Mouse (Mus musculus): ENCODE data around the gene Tbc1d4. TPM values are rescaled to one million over a fixed set of nuclear protein-coding genes. Genes with fewer than 3 reads are reported as not detected.

Gene Tbc1d4
- polyA plus RNA-seq, 1 experiment from 2014 or later: 18.5 TPM

- Histone ChIP-seq H3K36me3 (no peaks in the 10 kb centered on the region), H3K27me3 (replicated peaks) (no peaks in the 10 kb centered on the region), H3K9me3 (no peaks in the 10 kb centered on the region), H3K4me2 (no peak overlapping the region), H3K4me3 (no peak overlapping the region), H3K9ac (no peak overlapping the region), H3K4me1 (peaks cover 36% of the 10 kb centered on the region), H3K27ac (replicated peaks) (peak overlapping the region; percentile 26)
- 59% methylated on average over 11 of the region's 11 CpGs for WGBS
- ATAC-seq (ENCODE audit: extremely low read depth, insufficient number of reproducible peaks, low FRiP score, low TSS enrichment): no peak
These were observed 81.5 kb downstream of the Tbc1d4 start for GRCm38 (mm10) chr14:101527420-101527996.

DNA sequence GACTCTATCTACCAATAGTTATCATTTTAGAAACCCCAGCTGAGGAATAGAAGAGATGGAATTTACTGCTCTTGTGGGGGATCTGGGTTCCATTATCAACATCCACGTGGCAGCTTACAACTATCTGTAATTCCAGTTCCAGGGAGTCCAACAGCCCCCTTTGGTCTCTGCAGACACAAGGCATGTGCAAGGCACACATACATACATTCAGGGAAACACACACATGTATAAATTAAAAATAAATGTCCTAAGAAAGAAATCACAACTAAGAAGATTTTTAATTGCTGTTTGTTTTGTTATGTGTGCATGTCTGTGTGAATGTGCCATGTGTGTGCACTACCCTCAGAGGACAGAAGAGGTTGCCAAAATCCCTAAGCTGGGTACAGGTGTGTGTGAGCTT is 82.5 kb downstream of the Tbc1d4 start:
- H3K9ac ChIP-seq: no peak overlapping the region

DNA sequence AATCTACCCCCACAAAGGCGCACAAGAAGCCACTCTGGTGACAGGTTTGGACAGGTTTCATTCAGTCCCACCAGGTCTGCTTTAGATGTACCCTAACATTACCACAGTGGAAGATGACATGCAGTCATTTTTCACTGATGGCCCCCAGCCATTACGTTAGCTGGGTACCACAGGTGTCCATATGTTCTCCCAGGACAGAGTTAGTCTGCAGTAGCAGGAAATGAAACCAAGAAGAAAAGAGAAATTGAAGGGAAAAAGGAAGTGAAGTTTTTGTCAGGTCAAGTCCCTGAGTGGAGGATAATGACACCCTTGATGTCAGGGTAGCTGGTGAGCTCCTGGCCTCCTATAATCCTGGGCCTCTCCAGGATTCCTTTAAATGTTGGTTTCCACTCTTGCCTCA is 89.0 kb downstream of the Tbc1d4 start:
- Histone ChIP-seq H3K27ac (replicated peaks) (no peak overlapping the region), H3K36me3 (no peaks in the 10 kb centered on the region), H3K4me1 (peaks cover 20% of the 10 kb centered on the region), H3K9ac (no peak overlapping the region), H3K4me3 (no peak overlapping the region), H3K9me3 (no peaks in the 10 kb centered on the region), H3K27me3 (replicated peaks) (no peaks in the 10 kb centered on the region), H3K4me2 (no peak overlapping the region)
- WGBS: 86% methylated on average over 2 of the region's 2 CpGs
- ATAC-seq (ENCODE audit: extremely low read depth, insufficient number of reproducible peaks, low FRiP score, low TSS enrichment): no peak

More for the DNA sequence above, 82.5 kb downstream of the Tbc1d4 start:
- no peaks in the 10 kb centered on the region for H3K9me3 ChIP-seq
- 24% methylated on average over 1 of the region's 1 CpGs for WGBS
- no peak overlapping the region for H3K27ac ChIP-seq (replicated peaks)
- no peak overlapping the region for H3K4me3 ChIP-seq
- peaks cover 26% of the 10 kb centered on the region for H3K4me1 ChIP-seq
- no peaks in the 10 kb centered on the region for H3K27me3 ChIP-seq (replicated peaks)
- H3K4me2 ChIP-seq: no peak overlapping the region
- no peaks in the 10 kb centered on the region for H3K36me3 ChIP-seq
- ATAC-seq (ENCODE audit: extremely low read depth, insufficient number of reproducible peaks, low FRiP score, low TSS enrichment): no peak

GRCm38 (mm10) chr14:101518259-101518658 is 90.7 kb downstream of the Tbc1d4 start:
- Histone ChIP-seq H3K36me3 (no peaks in the 10 kb centered on the region), H3K27ac (replicated peaks) (peak overlapping the region; percentile 71), H3K9ac (peak overlapping the region; percentile 47), H3K4me2 (peak overlapping the region; percentile 62), H3K4me1 (peaks cover 37% of the 10 kb centered on the region), H3K9me3 (no peaks in the 10 kb centered on the region), H3K27me3 (replicated peaks) (no peaks in the 10 kb centered on the region), H3K4me3 (peak overlapping the region; percentile 22)
- WGBS: 14% methylated on average over 14 of the region's 14 CpGs
- no peak for ATAC-seq (ENCODE audit: extremely low read depth, insufficient number of reproducible peaks, low FRiP score, low TSS enrichment)

GRCm38 (mm10) chr14:101517801-101518200 is 91.2 kb downstream of the Tbc1d4 start:
- H3K9me3 ChIP-seq: no peaks in the 10 kb centered on the region
- no peaks in the 10 kb centered on the region for H3K36me3 ChIP-seq
- peak overlapping the region; percentile 62 for H3K4me2 ChIP-seq
- 45% methylated on average over 6 of the region's 6 CpGs for WGBS
- peak overlapping the region; percentile 47 for H3K9ac ChIP-seq
- no peaks in the 10 kb centered on the region for H3K27me3 ChIP-seq (replicated peaks)
- peaks cover 39% of the 10 kb centered on the region for H3K4me1 ChIP-seq
- ATAC-seq (ENCODE audit: extremely low read depth, insufficient number of reproducible peaks, low FRiP score, low TSS enrichment): no peak
- H3K4me3 ChIP-seq: peak overlapping the region; percentile 22
- peak overlapping the region; percentile 71 for H3K27ac ChIP-seq (replicated peaks)

- Histone ChIP-seq H3K9me3 (no peaks in the 10 kb centered on the region), H3K4me3 (no peak overlapping the region), H3K27ac (replicated peaks) (no peak overlapping the region), H3K4me1 (peaks cover 40% of the 10 kb centered on the region), H3K4me2 (no peak overlapping the region), H3K9ac (no peak overlapping the region), H3K36me3 (no peaks in the 10 kb centered on the region), H3K27me3 (replicated peaks) (no peaks in the 10 kb centered on the region)
- WGBS: 19% methylated on average over 5 of the region's 5 CpGs
- no peak for ATAC-seq (ENCODE audit: extremely low read depth, insufficient number of reproducible peaks, low FRiP score, low TSS enrichment)
These were observed 91.7 kb downstream of the Tbc1d4 start for GRCm38 (mm10) chr14:101517341-101517740.

DNA sequence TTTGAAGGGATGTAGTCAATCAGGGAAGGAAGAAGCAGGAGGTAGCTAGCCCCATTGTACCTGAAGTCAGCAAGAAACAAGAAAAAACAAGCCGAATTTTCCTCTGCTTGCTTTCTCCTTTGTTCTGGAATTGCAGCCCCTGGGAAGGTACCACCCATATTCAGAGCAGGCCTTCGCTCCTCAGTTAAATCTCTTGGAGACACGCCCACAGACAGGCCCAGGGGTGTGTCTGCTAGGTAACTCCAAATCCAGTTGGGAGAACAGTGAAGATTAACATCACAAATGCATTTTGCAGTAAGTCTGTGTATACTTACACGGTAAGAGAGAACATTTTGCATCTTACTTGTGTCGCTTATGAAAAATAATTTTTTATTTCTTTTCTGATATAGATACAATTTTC is 92.1 kb downstream of the Tbc1d4 start:
- Histone ChIP-seq H3K4me3 (no peak overlapping the region), H3K27me3 (replicated peaks) (no peaks in the 10 kb centered on the region), H3K36me3 (no peaks in the 10 kb centered on the region), H3K27ac (replicated peaks) (no peak overlapping the region), H3K9me3 (no peaks in the 10 kb centered on the region), H3K4me1 (peaks cover 43% of the 10 kb centered on the region), H3K4me2 (no peak overlapping the region), H3K9ac (no peak overlapping the region)
- 29% methylated on average over 5 of the region's 5 CpGs for WGBS
- no peak for ATAC-seq (ENCODE audit: extremely low read depth, insufficient number of reproducible peaks, low FRiP score, low TSS enrichment)

DNA sequence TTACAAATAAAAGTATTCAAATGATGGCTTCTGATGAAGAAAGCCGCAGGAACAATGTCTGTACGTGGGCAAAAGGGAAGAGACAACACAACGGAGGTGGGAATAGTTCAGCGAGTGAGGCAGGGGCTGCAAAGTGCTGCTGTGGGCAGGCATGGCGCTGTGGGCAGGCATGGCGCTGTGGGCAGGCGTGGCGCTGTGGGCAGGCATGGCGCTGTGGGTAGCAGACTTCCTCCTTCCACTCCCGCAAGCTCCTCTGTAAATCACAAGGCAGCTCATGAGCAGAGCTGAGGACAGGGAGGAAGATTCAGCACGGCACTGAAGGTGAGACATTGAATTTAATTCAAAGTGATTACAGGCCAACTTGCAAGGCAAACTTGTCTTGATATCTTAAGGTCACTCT is 93.0 kb downstream of the Tbc1d4 start:
- H3K4me1 ChIP-seq: peaks cover 45% of the 10 kb centered on the region
- 90% methylated on average over 11 of the region's 11 CpGs for WGBS
- H3K36me3 ChIP-seq: no peaks in the 10 kb centered on the region
- no peaks in the 10 kb centered on the region for H3K9me3 ChIP-seq
- H3K4me3 ChIP-seq: no peak overlapping the region
- H3K27ac ChIP-seq (replicated peaks): no peak overlapping the region
- no peak overlapping the region for H3K9ac ChIP-seq
- no peaks in the 10 kb centered on the region for H3K27me3 ChIP-seq (replicated peaks)
- H3K4me2 ChIP-seq: no peak overlapping the region
- no peak for ATAC-seq (ENCODE audit: extremely low read depth, insufficient number of reproducible peaks, low FRiP score, low TSS enrichment)

GRCm38 (mm10) chr14:101515271-101515670 is 93.7 kb downstream of the Tbc1d4 start:
- no peak for ATAC-seq (ENCODE audit: extremely low read depth, insufficient number of reproducible peaks, low FRiP score, low TSS enrichment)
- Histone ChIP-seq H3K4me2 (no peak overlapping the region), H3K4me1 (peaks cover 52% of the 10 kb centered on the region), H3K27me3 (replicated peaks) (no peaks in the 10 kb centered on the region), H3K4me3 (no peak overlapping the region), H3K9ac (no peak overlapping the region), H3K36me3 (no peaks in the 10 kb centered on the region), H3K27ac (replicated peaks) (no peak overlapping the region), H3K9me3 (no peaks in the 10 kb centered on the region)
- 68% methylated on average over 4 of the region's 4 CpGs for WGBS

DNA sequence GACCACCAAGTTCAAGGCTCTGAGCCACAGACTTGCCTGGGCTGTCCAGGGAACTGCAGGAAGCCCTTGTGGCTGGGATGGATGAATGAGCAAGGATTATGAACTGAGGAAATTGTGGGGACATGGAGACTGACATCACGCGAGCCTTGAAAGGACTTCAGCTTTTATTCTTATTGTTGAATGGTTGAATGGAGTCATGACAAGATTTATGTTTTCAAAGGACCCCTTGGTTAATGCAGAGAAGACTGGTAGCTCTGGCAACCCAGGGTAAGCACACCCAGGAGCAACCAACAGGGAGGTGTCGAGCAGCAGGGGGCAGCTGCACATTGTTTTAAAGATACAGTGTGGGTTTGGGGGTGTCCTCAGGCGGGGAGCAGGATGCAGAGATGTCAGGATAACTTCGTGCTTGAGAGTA is 94.4 kb downstream of the Tbc1d4 start:
- Histone ChIP-seq H3K4me3 (no peak overlapping the region), H3K27ac (replicated peaks) (no peak overlapping the region), H3K27me3 (replicated peaks) (no peaks in the 10 kb centered on the region), H3K9ac (no peak overlapping the region), H3K36me3 (no peaks in the 10 kb centered on the region), H3K4me1 (peaks cover 56% of the 10 kb centered on the region), H3K4me2 (no peak overlapping the region), H3K9me3 (no peaks in the 10 kb centered on the region)
- no peak for ATAC-seq (ENCODE audit: extremely low read depth, insufficient number of reproducible peaks, low FRiP score, low TSS enrichment)
- WGBS: 68% methylated on average over 5 of the region's 5 CpGs

- no peak for ATAC-seq (ENCODE audit: extremely low read depth, insufficient number of reproducible peaks, low FRiP score, low TSS enrichment)
- no peak overlapping the region for H3K4me3 ChIP-seq
- no peak overlapping the region for H3K9ac ChIP-seq
- no peaks in the 10 kb centered on the region for H3K36me3 ChIP-seq
- no peaks in the 10 kb centered on the region for H3K27me3 ChIP-seq (replicated peaks)
- WGBS: 59% methylated on average over 11 of the region's 11 CpGs
- no peak overlapping the region for H3K4me2 ChIP-seq
- no peaks in the 10 kb centered on the region for H3K9me3 ChIP-seq
- H3K4me1 ChIP-seq: peaks cover 49% of the 10 kb centered on the region
- H3K27ac ChIP-seq (replicated peaks): peak overlapping the region; percentile 57
These were observed 95.8 kb downstream of the Tbc1d4 start for GRCm38 (mm10) chr14:101513163-101513562.

- 58% methylated on average over 8 of the region's 8 CpGs for WGBS
- peaks cover 9% of the 10 kb centered on the region for H3K36me3 ChIP-seq
- peak overlapping the region; percentile 23; the same call in 1 of the 2 replicates for H3K4me3 ChIP-seq
- H3K4me2 ChIP-seq: peak overlapping the region; percentile 40
- H3K27me3 ChIP-seq (replicated peaks): no peaks in the 10 kb centered on the region
- H3K27ac ChIP-seq (replicated peaks): 0 out of 2 replicates have a peak overlapping the region, but pooled peaks have one; percentile 24
- H3K4me1 ChIP-seq: peaks cover 45% of the 10 kb centered on the region
- H3K9me3 ChIP-seq: no peaks in the 10 kb centered on the region
- H3K9ac ChIP-seq: no peak overlapping the region
- no peak for ATAC-seq (ENCODE audit: extremely low read depth, insufficient number of reproducible peaks, low FRiP score, low TSS enrichment)
These were observed 97.6 kb downstream of the Tbc1d4 start for GRCm38 (mm10) chr14:101511410-101511809.

Data from heart, embryonic 13.5 days (tissue).